In genomic region chr5:140276779-140277178, GRCm38 (mm10) we compare ENCODE assay signal across 13 mouse cellular contexts.
"Had no signal": no experiment of that assay in that cellular context is flagged by ENCODE, and none has a peak within 500 bp of the region (broad histone marks: within the 10 kb centered on the region; RNA-seq: fewer than 3 reads in every experiment).

No protein-coding gene starts in this region.

- H3K27me3 ChIP-seq: liver, embryonic 15.5 days; neural tube, embryonic 12.5 days had no signal

- H3K4me3 ChIP-seq: left cerebral cortex, adult 2 months; limb, embryonic 10.5 days; liver, embryonic 15.5 days; neural tube, embryonic 12.5 days had no signal

- DNase-seq: kidney, postnatal 10 days; kidney, postnatal 4 days; lung, adult 2 months; lung, postnatal 36 days; midbrain, embryonic 14.5 days; thymus, postnatal 4 days had no signal

- H3K27ac ChIP-seq: left cerebral cortex, adult 2 months; limb, embryonic 10.5 days; liver, embryonic 15.5 days; neural tube, embryonic 12.5 days; stomach, postnatal 0 days had no signal

- H3K4me2 ChIP-seq: liver, embryonic 11.5 days; liver, embryonic 15.5 days; neural tube, embryonic 12.5 days had no signal

- H3K4me1 ChIP-seq: liver, embryonic 15.5 days had no signal

- H3K9ac ChIP-seq: liver, embryonic 15.5 days; neural tube, embryonic 12.5 days had no signal

- ATAC-seq: lung, postnatal 0 days had no signal

- H3K9me3 ChIP-seq: limb, embryonic 10.5 days; liver, embryonic 15.5 days; neural tube, embryonic 12.5 days had no signal
